Mouse (Mus musculus) skeletal muscle tissue, adult 2 months (tissue): Measurements from ENCODE around the gene Ttc25.
"Not testable (repeated sequence)": the region's sequence is repeated elsewhere in the genome, so short reads cannot be mapped to it uniquely, and the experiment has no call there.

ENCODE experiments used
- DNase-seq: peaks from one replicate; pipeline ENCODE4 v3.0.0-alpha.2; 2012; ENCODE audit warnings: low read depth, low spot score

Gene Ttc25

DNA sequence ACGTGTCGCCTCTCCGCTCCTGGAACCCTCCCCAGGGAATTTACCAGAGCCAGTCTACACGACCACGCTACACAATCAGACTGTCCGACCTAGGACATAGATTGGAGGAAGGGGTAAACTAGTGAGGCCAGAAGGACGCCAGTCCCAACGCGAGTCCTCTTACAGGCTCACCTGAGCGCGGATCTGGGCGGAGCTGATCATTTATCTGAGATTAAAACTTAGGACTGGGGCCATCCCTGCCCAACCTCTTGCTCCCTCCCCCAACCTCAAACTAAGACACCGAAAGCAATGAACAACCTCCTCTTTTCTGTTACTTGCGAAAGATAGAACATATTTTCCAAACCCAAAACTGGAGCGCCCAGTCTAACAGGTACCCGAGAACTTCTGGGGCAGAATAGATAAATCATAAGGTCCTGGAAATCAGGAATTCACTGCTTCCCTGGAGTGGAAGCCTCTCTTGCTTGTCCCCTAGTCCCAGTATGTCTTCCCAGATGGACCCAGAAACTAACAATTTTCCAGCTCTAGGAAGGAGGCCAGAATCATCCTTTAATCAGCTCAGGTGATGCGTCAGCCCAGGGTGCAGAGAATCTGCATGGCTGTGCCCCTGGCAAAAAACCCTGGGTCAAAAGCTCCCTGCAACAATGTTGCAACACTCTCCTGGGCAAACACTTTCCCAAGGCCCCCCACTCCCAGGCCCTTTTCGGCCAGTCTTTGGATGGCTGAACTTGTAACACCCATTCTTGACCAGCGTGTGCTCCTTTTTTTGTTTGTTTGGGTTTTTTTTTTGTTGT lies 16.8 kb upstream of the Ttc25 start:
- no peak for DNase-seq

DNA sequence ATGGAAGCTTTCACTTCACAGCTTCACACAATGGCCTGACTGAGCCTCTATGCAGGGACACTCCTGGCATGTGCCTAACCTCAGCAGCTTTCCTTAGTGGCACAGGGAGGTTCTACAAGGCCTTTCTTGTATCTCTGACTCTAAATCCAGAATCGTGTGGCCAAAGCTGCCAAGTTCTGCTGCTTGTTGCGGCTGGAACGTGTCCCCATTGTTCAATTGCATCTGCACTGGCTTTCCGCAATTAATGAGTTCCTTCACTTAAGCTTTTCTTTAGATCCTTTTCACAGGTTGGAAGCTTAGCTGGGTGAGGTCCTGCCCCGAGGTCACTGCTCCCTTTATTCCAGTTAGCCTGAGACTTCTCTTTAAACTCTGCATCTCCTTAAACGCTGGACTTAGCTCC lies 11.5 kb upstream of the Ttc25 start:
- no peak for DNase-seq

DNA sequence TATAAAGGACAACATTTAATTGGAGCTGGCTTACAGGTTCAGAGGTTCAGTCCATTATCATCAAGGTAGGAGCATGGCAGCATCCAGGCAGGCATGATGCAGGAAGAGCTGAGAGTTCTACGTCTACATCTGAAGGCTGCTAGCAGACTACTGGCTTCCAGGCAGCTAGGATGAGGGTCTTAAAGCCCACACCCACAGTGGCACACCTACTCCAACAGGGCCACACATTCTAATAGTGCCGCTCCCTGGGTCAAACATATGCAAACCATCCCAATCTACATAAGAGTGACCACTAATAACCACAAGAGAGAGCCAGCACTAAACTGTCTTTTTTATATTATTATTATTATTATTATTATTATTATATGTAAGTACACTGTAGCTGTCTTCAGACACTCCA lies 11.0 kb upstream of the Ttc25 start:
- DNase-seq = not testable (repeated sequence)

GRCm38 (mm10) chr11:100534821-100535220 lies 10.6 kb upstream of the Ttc25 start:
- not testable (repeated sequence) for DNase-seq

- no peak for DNase-seq
These were observed 9.4 kb upstream of the Ttc25 start for GRCm38 (mm10) chr11:100535996-100536395.

GRCm38 (mm10) chr11:100536466-100536865 lies 8.9 kb upstream of the Ttc25 start:
- no peak for DNase-seq

- no peak for DNase-seq
These were observed 4.4 kb upstream of the Ttc25 start for GRCm38 (mm10) chr11:100540966-100541365.

DNA sequence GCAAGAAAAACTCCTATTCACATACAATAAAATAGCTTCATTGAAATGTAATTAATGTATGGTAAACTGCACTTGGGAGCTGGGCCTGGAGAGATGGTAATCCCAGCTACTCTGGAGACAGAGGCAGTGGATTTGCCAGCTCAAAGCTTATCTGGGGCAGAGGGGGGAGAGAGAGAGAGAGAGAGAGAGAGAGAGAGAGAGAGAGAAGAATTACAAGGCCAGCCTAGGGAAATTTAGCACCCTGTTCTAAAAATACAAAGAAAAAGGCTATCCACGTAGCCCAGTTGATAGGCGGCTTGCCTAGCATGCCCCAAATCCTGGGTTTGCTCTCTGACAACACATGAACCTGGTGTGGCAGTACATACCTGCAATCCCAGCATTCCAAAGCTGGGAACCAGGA lies 3.8 kb upstream of the Ttc25 start:
- no peak for DNase-seq

- DNase-seq = no peak
These were observed 309 bp downstream of the Ttc25 start for GRCm38 (mm10) chr11:100545746-100546085.

DNA sequence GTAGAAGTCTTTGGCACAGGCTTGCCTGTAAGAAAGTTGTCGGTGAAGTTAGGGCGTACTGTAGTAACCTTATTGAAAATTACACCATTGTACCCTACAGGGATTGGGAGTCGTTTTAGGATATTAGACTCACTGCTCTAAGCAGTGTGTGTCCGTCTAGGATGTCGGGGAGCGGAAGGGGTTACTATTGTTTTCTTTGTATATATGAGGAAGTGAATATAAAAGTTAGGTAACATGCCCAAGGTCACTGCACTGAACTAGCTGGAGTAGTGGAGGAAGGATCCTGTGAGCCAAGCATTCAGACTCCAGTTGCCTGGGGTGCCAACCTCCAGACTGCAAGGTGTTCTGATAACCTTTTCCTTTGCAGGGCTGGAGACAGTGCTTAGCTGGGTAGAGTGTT lies 1.5 kb downstream of the Ttc25 start:
- no peak for DNase-seq

DNA sequence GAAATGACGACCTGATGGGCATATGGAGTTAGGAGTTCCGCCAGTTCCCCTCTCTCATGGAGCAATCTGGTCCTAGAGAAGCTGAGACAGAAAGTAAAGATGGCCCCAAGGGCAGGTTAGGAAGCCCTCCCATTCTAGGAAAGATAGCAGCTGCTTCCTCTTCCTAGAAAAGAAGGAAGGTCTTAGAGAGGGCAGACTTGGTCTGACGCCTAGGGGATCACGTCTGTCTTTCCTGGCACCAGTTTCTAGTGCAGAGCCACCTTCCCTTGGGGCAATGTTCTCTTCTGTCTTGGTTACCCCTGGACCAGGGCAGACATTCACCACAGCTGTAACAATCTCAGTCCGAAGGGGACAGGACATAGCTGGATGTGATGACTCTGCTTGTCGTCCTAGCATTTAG lies 2.7 kb downstream of the Ttc25 start:
- no peak for DNase-seq

- DNase-seq = no peak
These were observed 4.1 kb downstream of the Ttc25 start for GRCm38 (mm10) chr11:100549466-100549865.

DNA sequence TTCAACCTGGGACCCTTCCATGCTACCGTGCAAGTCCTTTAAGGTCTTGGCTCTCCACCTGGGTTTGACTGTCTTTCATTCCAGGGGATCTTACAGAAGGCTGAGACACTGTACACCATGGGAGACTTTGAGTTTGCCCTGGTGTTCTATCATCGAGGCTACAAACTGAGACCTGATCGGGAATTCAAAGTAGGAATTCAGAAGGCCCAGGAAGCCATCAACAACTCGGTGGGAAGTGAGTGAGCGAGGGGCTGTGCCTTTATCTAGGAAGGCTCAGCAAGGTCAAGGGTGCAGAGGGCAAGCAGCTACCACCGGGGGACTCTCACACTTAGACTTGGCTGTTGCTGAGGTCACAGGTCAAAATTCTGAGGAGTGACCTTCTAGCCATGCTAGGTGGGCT lies 4.7 kb downstream of the Ttc25 start:
- DNase-seq = no peak

DNA sequence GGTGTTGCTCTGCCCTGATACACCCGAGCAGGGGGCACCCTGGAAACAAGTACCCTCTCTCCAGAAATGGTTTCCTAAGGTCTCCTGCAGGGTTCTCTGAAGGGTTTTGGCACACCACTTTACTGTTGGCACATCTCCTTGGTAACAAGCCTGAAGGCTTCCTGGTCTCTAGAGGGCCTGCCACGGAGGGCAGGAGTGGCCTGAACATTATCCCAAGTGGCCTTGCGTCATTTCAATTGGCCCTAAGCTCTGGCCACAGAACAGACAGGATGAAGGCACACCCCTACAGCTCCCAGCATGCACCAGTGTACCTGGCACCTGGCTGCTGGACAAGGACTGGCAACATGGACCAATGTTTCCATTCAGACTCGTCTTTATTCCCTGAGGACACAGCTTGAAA lies 7.4 kb downstream of the Ttc25 start:
- DNase-seq = no peak

- DNase-seq = peak; percentile 51
These were observed 10.2 kb downstream of the Ttc25 start for GRCm38 (mm10) chr11:100555583-100555982.

DNA sequence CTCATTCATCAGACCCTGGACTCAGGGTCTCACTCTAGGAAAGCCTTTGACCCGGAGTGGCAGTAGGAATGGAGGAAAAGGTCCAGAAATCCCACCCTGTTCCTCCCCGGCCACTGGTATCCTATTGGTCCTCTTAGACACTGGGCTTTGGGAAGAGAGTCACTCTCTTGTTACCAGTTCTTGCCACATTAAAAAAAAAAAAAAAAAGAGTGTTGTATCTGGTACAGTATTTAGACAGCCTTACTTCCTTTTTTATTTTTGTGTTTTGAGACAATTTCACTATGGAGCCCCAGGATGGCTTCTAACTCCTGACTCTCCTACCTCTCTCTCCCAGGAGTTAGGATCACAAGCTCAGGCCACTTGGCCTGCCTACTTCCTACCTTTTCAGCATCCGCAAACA lies 12.2 kb downstream of the Ttc25 start:
- DNase-seq = no peak

- no peak for DNase-seq
These were observed 14.1 kb downstream of the Ttc25 start for GRCm38 (mm10) chr11:100559476-100559875.

DNA sequence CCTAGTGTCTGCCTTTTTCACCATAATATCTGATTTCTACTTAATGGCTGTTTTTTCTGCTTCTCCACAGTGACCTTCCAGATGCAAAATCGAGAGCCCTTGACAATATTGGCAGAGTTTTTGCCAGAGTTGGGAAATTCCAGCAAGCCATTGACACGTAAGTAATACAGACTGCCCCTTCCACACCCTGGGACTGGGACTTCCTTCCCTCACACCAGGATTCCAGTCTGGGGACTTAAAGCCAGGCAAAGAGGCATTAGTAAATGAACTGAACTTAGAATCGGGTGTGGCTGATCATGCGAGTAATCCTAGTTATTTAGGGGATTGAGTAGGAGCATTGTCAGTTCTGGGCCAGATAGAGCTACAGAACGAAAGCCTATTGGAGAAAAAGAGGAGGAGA lies 16.3 kb downstream of the Ttc25 start:
- no peak for DNase-seq

- DNase-seq = no peak
These were observed 18.9 kb downstream of the Ttc25 start for GRCm38 (mm10) chr11:100564297-100564696.

- no peak for DNase-seq
These were observed 19.3 kb downstream of the Ttc25 start for GRCm38 (mm10) chr11:100564703-100565102.

DNA sequence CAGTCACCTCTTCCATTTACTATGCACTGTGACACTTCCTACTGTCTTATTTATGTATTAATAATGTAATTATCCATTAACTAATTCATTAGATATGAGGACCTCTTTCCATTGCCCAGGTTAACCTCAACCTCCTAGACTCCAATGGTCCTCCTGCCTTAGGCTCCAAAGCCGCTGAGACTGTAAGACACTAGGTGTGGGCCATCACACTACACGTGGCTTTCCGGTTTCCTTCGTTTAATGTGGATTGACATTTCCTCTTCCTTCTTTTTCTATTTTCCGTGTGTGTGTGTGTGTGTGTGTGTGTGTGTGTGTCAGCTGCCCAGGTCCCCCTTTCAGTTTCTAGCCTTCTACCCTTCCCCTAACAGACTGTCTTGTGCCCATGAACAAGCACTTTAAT lies 21.8 kb downstream of the Ttc25 start:
- no peak for DNase-seq

GRCm38 (mm10) chr11:100567815-100568245 lies 22.4 kb downstream of the Ttc25 start:
- no peak for DNase-seq

GRCm38 (mm10) chr11:100568692-100569091 lies 23.3 kb downstream of the Ttc25 start:
- no peak for DNase-seq

GRCm38 (mm10) chr11:100569789-100570188 lies 24.4 kb downstream of the Ttc25 start:
- DNase-seq = no peak
